Mouse (Mus musculus) testis, adult 2 months (tissue): ENCODE measurements around the gene Sertad2.

Experiments
- CTCF ChIP-seq: fragments of 200-500 bp; IDR thresholded peaks from 2 replicates; pipeline ENCODE4 v1.5.1; 2012; ENCODE audit warnings: low read depth, mild to moderate bottlenecking, inconsistent platforms, low read length, moderate library complexity; ENCODE audit not compliant: control insufficient read depth, insufficient read depth, insufficient replicate concordance
- POLR2A ChIP-seq: fragments of 200-500 bp; IDR thresholded peaks from 2 replicates; pipeline ENCODE4 v1.6.1; 2012; ENCODE audit warnings: low read depth, mild to moderate bottlenecking, inconsistent platforms, low read length, moderate library complexity; ENCODE audit not compliant: control insufficient read depth

DNA sequence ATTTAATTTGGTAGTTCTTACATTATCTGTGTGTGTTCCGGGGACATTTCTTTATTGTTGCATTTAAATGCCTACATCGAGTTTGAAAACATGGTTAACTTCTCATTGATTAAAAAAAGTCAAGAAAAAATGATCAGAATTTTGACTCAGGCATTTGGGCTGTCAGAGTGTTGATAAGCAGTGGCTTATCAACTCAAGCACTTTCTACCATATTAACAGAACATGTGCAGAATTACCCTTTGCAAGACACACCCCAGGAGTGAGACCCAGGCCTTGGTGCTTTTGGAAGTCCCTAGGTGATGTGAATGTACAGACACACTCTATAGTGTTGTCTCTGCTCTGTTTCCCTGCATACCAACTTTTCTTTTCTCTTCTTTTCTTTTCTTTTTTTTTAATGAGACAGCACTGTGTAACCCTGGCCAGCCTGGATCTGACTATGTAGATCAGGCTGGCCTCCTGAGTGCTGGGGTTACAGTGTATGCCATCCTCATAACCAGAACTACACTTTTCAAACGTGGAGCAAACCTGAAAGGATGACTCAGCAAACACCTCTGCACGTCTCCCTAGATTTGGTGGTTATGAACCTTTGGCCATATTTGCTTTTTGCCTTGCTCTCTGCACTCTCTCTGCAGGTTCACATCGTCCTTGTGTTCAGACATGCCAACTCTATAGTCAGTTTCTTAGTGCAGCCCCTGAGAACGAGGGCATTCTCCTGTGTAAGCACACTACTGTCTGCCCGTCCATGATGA lies 13.3 kb downstream of the Sertad2 start:
- no peak for TF ChIP-seq POLR2A
- no peak for TF ChIP-seq CTCF
